Mouse (Mus musculus) kidney, adult 11 months (tissue): ENCODE results near the gene Acbd3.

Experiments used
- DNase-seq: peaks from one replicate; pipeline ENCODE4 v3.0.0; 2022

The Acbd3 gene

DNA sequence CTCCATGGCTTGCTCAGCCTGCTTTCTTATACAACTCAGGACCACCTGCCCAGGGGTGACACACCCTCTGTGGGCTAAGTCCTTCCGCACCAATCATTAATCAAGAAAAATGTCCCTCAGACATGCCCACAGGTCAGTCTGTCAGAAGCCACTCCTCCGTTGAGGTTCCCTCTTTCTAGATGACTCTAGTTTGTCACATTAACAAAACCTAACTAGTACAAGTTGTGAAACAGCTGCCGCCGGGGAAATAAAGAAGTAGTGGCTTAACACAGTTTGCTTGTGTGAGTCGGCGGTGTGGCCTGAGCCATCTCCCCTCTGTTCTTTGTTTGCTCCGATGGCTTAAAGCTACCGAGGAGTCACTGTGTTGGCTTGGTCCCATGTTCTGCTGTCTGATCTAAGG is 36.8 kb downstream of the Acbd3 start:
- DNase-seq = peak; percentile 10

DNA sequence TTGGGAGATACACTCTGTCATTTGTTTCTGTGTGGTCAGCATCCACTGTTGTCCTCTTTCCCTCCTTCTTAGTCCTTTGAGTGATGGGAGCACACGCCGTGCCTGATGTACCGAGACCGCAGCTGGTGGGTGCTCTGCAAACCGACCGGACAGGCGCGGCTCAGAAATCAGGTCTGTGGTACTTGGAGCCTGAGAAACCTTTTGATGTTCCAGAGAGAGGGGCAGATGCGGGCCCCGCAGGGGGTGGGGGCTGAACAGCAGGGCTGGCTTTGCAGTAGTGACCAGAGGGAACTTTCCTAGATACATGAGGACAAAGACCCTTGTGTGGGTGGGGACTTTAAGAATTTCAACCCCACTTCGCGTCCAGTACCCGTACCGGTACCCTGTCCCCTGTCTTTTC is 37.5 kb downstream of the Acbd3 start:
- DNase-seq = no peak

DNA sequence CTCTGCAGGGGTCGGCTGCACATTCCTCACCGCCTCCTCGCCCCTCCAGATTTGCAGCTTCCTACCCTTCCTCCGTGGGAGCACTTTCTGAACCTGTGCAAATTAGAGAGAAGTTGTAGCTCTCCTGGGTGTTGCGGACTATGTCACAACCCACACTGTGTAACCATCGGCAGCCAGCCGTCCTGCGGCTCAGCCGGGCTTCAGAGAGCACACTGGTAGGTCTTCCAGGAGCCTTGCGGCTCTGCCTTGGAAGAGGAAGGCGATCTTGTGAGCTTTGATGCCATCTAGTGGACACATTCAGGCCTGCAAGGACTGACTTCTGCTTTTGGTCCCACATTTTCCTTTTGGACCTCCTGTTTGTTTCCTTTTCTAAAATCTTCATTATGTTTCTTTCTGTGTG is 38.0 kb downstream of the Acbd3 start:
- DNase-seq = peak; percentile 78

DNA sequence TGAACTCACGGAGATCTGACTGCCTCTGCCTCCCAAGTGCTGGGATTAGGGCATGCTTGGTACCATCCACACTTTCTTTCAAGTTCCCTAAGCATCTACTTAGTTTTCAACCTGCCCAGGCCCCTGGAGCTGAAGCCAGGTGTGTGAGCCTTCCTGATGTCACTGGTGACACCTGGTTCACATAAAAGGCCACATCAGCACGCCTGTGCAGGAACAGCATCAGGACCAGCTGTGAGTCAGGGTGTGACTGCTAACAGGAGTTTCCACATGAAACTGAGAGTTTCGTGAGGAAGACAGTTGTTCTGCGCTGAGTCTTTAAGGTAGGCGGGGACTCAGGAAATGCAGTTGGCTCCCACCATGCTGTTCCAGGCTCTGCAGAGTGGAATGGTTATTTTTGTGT is 39.5 kb downstream of the Acbd3 start:
- DNase-seq = no peak

DNA sequence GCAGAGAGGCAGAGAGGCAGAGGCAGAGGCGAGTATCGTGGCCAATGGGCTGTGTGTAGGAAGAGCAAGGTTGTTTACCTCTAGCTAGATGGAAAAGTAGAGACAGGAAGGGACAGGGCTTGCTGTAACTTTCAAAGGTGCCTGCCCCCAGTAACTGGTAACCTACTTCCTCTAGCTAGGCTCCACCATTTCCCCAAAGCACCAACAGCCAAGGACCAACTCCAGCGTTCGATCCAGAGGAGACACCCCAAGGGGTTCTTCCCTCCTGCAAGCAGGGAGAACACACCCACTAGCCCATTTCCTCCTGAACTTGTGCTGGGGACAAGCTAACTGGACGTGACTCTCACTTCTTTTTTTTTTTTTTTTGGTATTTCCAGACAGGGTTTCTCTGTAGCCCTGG is 40.7 kb downstream of the Acbd3 start:
- no peak for DNase-seq

- no peak for DNase-seq
Measured at GRCm38 (mm10) chr1:180767541-180768333, 41.9 kb downstream of the Acbd3 start.

DNA sequence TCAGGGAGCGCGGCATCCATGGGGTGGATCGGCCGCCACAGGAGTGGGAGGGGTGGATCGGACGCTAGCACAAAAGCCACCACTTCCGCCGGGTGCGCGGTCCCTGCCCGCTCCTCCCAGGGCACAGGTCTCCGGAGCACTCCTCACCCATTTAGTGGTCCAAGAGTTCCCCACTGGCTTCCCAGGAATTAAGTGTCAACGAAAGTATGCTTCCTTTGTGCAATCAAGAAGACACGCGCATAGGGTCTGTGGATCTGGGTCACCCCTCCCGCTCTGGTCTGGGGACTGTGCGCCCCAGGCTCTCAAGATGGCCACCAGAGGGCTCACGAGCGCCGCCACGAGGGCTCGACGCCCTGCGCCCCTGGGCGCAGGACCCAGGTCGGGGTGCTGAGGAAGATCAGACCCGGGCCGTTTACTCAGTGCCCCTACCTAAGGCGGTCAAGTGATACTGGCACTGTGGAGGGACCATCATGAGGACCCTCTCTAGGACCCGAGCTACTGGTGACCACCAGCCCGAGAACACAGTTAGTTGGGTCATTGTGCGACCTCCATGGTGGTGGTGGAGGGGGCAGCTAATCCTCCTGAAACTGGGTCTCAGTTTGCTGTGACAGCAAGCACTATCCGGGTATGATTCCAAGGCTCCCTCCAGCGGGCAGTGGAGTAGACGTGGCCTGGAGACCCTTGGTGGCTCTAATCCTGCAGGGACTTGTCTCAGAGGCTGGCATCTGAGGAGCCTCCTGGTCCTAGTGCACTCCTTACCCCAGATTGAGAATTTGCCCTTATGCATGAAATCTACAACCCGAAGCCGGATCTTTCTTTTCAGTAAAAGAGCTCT is 42.7 kb downstream of the Acbd3 start:
- peak; percentile 71 for DNase-seq

- no peak for DNase-seq
Measured at GRCm38 (mm10) chr1:180771306-180771705, 45.5 kb downstream of the Acbd3 start.

DNA sequence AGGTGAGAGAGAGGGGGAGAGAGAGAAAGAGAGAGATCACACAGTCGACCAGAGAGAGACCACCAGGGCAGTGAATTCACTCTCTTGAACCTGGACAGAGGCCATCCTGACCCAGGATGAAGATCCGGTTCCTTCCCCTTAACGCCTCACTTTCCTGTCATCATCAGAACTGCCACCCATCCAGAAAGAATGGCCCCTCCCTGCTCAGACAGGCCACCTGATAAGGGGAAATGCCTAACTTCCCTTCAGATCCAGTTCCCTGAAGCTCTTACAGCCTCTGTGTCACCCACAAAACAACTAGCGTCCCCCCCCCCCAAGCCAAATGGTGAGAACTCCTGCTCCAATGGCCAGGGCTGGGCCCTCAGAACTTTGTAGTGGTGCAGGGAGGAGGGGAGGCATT is 45.9 kb downstream of the Acbd3 start:
- no peak for DNase-seq

- DNase-seq = no peak
Measured at GRCm38 (mm10) chr1:180772291-180772690, 46.4 kb downstream of the Acbd3 start.

GRCm38 (mm10) chr1:180774664-180775063 is 48.8 kb downstream of the Acbd3 start:
- no peak for DNase-seq

DNA sequence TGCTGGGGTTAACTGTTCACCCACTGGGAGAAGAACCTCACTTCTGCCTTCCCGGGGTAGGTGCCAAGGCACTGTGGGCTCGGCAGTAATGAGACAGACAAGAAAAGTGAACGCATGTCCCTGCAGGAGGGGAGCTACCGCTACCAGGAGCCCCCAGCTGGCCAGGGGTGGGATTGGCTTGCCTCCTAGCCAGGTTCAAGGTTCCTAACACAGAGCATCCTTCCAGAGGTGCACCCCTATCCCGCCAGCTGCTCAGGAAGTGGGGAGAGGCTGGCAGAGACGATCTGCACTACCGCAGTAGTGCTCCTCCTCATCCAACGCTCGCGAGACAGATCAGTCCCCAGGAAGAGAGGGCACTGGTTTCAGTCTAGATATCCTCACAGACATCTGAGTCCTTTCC is 49.5 kb downstream of the Acbd3 start:
- no peak for DNase-seq

- no peak for DNase-seq
Measured at GRCm38 (mm10) chr1:180775849-180776493, 50.1 kb downstream of the Acbd3 start.

DNA sequence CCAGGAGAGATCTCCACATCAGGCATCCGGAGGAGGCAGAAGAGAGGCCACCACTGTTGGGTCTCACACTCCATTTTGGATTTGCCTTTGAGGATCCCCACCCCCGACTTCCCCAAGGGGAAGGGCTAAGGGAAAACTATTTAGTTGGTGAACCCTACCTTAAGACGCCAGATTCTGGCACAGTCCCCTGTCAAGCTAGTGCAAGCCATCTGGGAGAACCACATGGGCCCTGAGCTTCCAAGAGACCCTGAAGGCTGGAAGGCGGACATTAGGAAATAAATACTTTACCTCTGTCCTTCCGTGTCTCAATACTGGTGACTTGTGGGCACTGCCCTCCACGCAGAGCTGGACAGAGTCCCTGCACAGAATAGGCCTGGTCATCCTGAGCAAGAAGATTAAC is 50.7 kb downstream of the Acbd3 start:
- DNase-seq = no peak

- DNase-seq = no peak
Measured at GRCm38 (mm10) chr1:180777289-180777659, 51.4 kb downstream of the Acbd3 start.

- DNase-seq = peak; percentile 89
Measured at GRCm38 (mm10) chr1:180777660-180778402, 52.0 kb downstream of the Acbd3 start.

GRCm38 (mm10) chr1:180778403-180778754 is 52.5 kb downstream of the Acbd3 start:
- no peak for DNase-seq

- DNase-seq = no peak
Measured at GRCm38 (mm10) chr1:180778941-180779340, 53.1 kb downstream of the Acbd3 start.

- no peak for DNase-seq
Measured at GRCm38 (mm10) chr1:180780291-180780690, 54.4 kb downstream of the Acbd3 start.

DNA sequence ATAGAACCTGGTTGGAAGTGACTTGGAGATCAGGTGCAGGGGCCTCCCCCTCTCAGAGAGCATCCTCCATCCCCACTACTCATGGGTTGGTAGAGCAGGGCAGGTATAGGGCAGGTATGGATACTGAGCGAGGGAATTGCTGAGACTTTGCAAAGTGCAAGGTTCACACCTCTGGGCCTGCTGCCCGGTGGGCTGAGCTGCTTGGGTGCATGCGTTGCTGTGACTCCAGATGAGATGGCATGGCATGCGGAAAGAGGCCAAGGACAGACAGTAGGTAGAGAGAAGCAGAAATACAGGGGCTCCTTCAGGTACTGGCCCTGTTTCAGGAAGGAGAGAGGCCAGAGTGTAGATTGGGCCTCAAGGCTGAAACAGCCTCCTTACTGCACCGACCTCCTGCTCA is 55.4 kb downstream of the Acbd3 start:
- DNase-seq = peak; percentile 65

GRCm38 (mm10) chr1:180782906-180783579 is 57.2 kb downstream of the Acbd3 start:
- DNase-seq = peak; percentile 50

- DNase-seq = no peak
Measured at GRCm38 (mm10) chr1:180783580-180783928, 57.7 kb downstream of the Acbd3 start.
